Mouse (Mus musculus) v-Abl transformed pro-B cells (cell line): ENCODE data around the gene Cd274.

Experiments used
- in situ Hi-C, 2 experiments: fragments of 400-800 bp; cut with MboI; formaldehyde crosslinking; loops; one replicate each; pipeline ENCODE4 v1.15.1; 2025; ENCODE audit not compliant: unreplicated experiment in 2 of 2

Gene Cd274

GRCm38 (mm10) chr19:29361468-29362130 lies 5.7 kb upstream of the Cd274 start:
- in situ Hi-C loops = loop anchor here (10.0 to 25.0 kb wide), 2 partner anchors 123 to 451 kb away; partner anchors contain the start of genes 9930021J03Rik (in 1 of the 2) and Ranbp6 (in 1 of the 2)

- in situ Hi-C loops = loop anchor here (10.0 to 25.0 kb wide), 2 partner anchors 122 to 450 kb away; partner anchors contain the start of genes 9930021J03Rik (in 1 of the 2) and Ranbp6 (in 1 of the 2)
Measured at GRCm38 (mm10) chr19:29362173-29362930, 4.9 kb upstream of the Cd274 start.

DNA sequence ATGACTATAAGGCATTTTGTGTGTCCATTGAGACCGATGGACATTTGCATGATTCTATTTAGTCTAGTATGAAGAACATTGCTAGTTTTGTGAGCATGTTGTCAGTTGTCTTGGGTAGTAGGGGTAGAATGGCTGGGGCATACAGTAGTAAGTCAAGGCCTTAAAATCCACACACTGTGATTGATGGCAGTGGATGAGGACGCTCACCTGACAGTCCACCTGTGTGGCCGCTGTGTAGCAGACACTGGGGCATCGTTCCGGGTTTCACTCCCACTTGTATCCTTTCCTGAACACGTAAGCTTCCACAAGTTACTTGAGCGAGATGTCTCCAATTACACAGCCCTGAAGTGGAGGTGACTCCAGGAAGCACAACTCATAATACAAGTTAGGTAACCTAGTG lies 3.7 kb upstream of the Cd274 start:
- in situ Hi-C loops = loop anchor here (10.0 to 25.0 kb wide), 2 partner anchors 121 to 449 kb away; partner anchors contain the start of genes 9930021J03Rik (in 1 of the 2) and Ranbp6 (in 1 of the 2)

GRCm38 (mm10) chr19:29364076-29364475 lies 3.2 kb upstream of the Cd274 start:
- in situ Hi-C loops = loop anchor here (10.0 to 25.0 kb wide), 2 partner anchors 121 to 448 kb away; partner anchors contain the start of genes 9930021J03Rik (in 1 of the 2) and Ranbp6 (in 1 of the 2)

DNA sequence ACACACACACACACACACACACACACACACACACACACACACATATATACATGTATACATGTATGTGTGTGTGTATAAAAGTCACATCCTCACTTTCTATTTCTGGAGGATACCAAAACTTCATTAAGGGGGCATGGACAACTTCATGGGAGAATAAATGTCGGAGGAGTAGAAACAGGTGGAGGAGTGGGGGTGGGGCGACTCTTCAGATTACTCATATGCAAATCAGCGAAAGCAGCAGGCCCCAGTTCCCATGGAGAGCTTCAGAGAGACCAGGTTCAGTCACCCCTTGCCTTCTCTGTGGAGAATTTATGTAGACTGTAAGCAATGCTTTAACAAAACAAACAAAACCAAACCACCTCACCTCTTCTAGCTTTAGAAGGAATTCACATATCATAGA lies 2.1 kb upstream of the Cd274 start:
- in situ Hi-C loops = loop anchor here (5.0 to 25.0 kb wide), 4 partner anchors 52 to 447 kb away; partner anchors contain the start of genes 9930021J03Rik (in 1 of the 2) and Ranbp6 (in 1 of the 2)

GRCm38 (mm10) chr19:29366226-29366968 lies 858 bp upstream of the Cd274 start:
- in situ Hi-C loops = loop anchor here (5.0 to 25.0 kb wide), 4 partner anchors 51 to 446 kb away; partner anchors contain the start of genes 9930021J03Rik (in 1 of the 2) and Ranbp6 (in 1 of the 2)

DNA sequence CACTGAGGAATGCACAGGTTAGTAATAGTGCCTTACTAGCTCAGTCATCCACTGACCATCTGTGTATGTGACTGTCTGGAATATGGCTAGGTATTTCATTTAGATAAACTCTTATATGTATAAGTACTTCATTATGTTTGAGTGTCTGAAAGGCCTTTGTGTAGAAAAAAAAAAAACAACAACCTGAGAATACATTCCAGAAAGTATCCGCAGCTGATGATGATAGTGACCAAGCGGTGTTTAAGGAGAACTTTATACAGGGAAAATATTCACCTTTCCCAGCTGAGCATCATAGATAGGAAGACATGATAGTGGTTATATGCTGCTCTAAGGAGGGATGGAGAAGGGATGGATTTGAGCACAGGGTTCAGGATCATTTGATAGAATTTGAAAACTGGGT lies 786 bp downstream of the Cd274 start:
- in situ Hi-C loops = loop anchor here (5.0 to 25.0 kb wide), 4 partner anchors 49 to 444 kb away; partner anchors contain the start of genes 9930021J03Rik (in 1 of the 2) and Ranbp6 (in 1 of the 2)

GRCm38 (mm10) chr19:29368671-29369309 lies 1.5 kb downstream of the Cd274 start:
- in situ Hi-C loops = loop anchor here (5.0 to 25.0 kb wide), 4 partner anchors 49 to 444 kb away; partner anchors contain the start of genes 9930021J03Rik (in 1 of the 2) and Ranbp6 (in 1 of the 2)

GRCm38 (mm10) chr19:29370112-29370511 lies 2.9 kb downstream of the Cd274 start:
- in situ Hi-C loops = loop anchor here in 1 of 2 experiments (25.0 kb wide), 1 partner anchor 442 kb away; the partner anchor contains the start of genes 9930021J03Rik and Ranbp6

DNA sequence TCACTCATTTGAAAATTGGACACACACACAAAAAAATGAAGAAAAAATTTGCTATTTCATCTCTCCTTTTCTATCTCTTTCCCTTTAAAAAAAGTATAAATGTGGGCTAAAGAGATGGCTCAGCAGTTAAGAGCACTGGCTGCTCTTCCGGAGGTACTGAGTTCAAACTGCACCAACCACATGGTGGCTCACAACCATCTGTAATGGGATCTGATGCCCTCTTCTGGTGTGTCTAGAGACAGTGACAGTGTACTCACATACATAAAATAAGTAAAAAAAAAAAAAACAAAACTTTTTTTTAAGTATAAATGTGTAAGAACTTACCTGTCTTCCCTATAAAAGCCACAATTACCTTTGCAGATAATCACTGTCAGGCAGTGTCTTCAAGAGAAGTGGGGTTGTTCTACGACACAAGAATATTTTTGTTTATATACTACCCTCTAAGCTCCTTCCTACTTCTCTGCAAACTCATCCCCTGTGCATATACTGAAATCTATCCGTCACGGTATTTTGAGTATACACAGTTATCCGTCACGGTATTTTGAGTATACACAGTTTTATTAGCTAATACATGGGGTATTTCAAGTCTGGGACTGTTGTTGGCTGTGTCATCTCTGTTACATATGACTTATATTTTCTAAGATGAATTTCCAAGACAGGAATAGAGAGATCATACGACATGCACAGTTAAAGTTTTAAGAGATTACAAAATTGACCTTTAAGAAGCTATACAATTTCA lies 3.5 kb downstream of the Cd274 start:
- in situ Hi-C loops = loop anchor here in 1 of 2 experiments (25.0 kb wide), 1 partner anchor 442 kb away; the partner anchor contains the start of genes 9930021J03Rik and Ranbp6

- in situ Hi-C loops = loop anchor here in 1 of 2 experiments (25.0 kb wide), 1 partner anchor 441 kb away; the partner anchor contains the start of genes 9930021J03Rik and Ranbp6
Measured at GRCm38 (mm10) chr19:29371284-29372081, 4.2 kb downstream of the Cd274 start.

- in situ Hi-C loops = loop anchor here in 1 of 2 experiments (25.0 kb wide), 1 partner anchor 440 kb away; the partner anchor contains the start of genes 9930021J03Rik and Ranbp6
Measured at GRCm38 (mm10) chr19:29372138-29372537, 4.9 kb downstream of the Cd274 start.

DNA sequence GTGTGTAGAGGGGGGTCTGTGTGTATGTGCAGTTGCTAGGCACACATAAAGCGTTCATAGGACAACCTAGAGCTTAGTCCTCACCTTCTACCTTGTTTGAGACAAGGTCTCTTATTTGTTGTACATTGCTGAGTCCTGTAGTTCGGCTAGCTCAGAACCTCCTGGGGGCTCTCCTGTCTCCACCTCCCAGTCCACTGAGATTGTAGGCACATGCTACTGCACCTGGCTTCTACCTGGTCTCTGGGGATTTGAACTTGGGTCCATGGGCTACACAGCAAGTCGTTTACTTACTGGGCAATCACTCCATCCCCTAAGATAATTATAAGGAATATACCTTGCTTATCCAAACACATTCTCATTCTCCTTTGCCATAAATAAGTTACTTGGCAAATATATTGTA lies 5.4 kb downstream of the Cd274 start:
- in situ Hi-C loops = loop anchor here in 1 of 2 experiments (25.0 kb wide), 1 partner anchor 440 kb away; the partner anchor contains the start of genes 9930021J03Rik and Ranbp6

- in situ Hi-C loops = loop anchor here in 1 of 2 experiments (25.0 kb wide), 1 partner anchor 439 kb away; the partner anchor contains the start of genes 9930021J03Rik and Ranbp6
Measured at GRCm38 (mm10) chr19:29373438-29373837, 6.2 kb downstream of the Cd274 start.

- in situ Hi-C loops = loop anchor here in 1 of 2 experiments (25.0 kb wide), 1 partner anchor 437 kb away; the partner anchor contains the start of genes 9930021J03Rik and Ranbp6
Measured at GRCm38 (mm10) chr19:29374947-29375346, 7.7 kb downstream of the Cd274 start.

- in situ Hi-C loops = no loop called here
Measured at GRCm38 (mm10) chr19:29376382-29376781, 9.1 kb downstream of the Cd274 start.

GRCm38 (mm10) chr19:29379839-29380603 lies 12.8 kb downstream of the Cd274 start:
- in situ Hi-C loops = no loop called here
